Mouse (Mus musculus): ENCODE results near the gene Utp14a. TPM values are rescaled to one million over a fixed set of nuclear protein-coding genes. Genes with fewer than 3 reads are reported as not detected.
A peak's percentile ranks its signal among the peaks of the same experiment; 100 is the strongest.
"Not testable (repeated sequence)": the region's sequence is repeated elsewhere in the genome, so short reads cannot be mapped to it uniquely, and the experiment has no call there.

Utp14a gene
- 17.7 and 18.9 TPM in 2 replicates for polyA plus RNA-seq (2015; fragmentation: Nextera tagmentation; extraction: Ambion mirVana)

DNA sequence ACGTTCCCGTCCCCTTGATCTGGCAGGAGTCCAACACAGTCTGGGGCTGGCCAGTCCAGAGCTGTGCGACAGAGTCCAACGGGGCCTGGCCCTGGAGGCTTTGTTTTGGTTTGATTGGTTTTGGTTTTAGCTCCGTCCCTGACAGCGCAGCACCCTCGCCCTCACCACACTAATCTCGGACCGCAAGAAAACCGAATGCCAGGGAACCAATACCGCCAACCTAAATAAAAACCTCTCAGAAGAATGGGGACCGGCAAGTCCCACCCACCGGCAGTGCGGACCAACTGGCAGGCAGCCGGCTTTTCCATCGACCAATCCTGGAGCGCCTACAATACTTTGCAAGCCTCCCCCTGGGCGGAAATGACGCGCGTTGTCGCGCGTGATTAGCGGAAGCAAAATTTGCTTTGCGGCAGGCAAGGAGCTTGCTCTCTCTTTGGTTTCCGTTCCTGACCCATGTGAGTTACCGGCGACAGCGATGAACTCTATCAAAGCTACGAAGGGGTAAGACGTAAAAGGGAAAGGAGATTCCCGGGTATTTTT is at the start of gene Utp14a:
Gene Utp14a (plus strand): TSS at position 395 of the 540 bp plus-strand sequence.
- H3K9ac ChIP-seq: peak within 1 kb of the TSS; percentile 50
- ATAC-seq (replicated peaks; ENCODE audit: low FRiP score): peak; percentile 100
- peaks cover 11% of the 10 kb centered on the region; the same call in 1 of the 2 replicates for H3K36me3 ChIP-seq
- peak within 1 kb of the TSS; percentile 61 for H3K4me3 ChIP-seq (replicated peaks)
- 14% methylated on average over 33 of the region's 33 CpGs for WGBS
- peaks cover 8% of the 10 kb centered on the region; the same call in 1 of the 2 replicates for H3K27me3 ChIP-seq
- no peaks in the 10 kb centered on the region for H3K9me3 ChIP-seq (replicated peaks)
- H3K4me2 ChIP-seq: peak within 1 kb of the TSS; percentile 66
- H3K4me1 ChIP-seq: no peaks in the 10 kb centered on the region
- peak within 1 kb of the TSS; percentile 85 for H3K27ac ChIP-seq

DNA sequence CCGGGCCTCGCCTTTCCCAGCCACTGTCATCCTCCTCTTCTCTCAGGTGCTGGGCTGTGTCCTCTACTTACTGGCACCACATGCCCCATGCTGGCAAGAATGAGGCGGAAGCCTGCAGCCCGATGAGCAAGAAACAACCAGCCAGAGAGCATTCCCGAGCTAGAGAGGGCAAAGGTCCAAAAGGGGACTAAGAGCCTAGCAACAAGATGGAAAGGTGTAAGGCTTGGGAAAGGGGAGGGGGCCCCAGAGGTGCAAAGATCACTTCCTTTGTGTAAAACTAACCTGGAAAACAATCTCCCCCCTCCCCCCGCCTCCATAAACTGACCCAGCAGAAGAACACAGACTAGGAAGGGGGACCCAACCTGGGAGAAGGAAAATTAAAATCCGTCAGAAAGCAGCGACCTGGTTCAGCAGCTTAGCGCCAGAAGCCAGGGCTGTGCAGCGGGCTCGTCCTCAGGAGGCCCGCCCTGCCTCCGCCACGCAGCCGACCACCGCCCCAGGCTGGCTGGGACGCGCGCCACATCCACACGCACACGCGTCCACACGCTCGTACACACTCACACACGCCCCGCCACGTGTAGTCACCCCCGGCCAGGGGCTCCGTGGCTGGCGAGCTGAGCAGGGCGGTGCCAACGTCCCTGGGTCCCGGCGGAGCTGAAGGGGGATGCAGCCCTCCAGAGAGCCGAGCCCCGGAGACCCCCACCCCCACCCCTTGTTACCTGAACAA is 48.7 kb upstream of the Utp14a start:
- peaks cover 4% of the 10 kb centered on the region; the same call in 1 of the 2 replicates for H3K4me1 ChIP-seq
- H3K27ac ChIP-seq: peak overlapping the region; percentile 60
- peak; percentile 84 for ATAC-seq (replicated peaks; ENCODE audit: low FRiP score)
- no peaks in the 10 kb centered on the region for H3K9me3 ChIP-seq (replicated peaks)
- peak overlapping the region; percentile 73 for H3K4me3 ChIP-seq (replicated peaks)
- no peaks in the 10 kb centered on the region for H3K36me3 ChIP-seq
- H3K9ac ChIP-seq: peak overlapping the region; percentile 61
- peaks cover 4% of the 10 kb centered on the region; the same call in 1 of the 2 replicates for H3K27me3 ChIP-seq
- WGBS: 15% methylated on average over 31 of the region's 36 CpGs
- peak overlapping the region; percentile 59 for H3K4me2 ChIP-seq

DNA sequence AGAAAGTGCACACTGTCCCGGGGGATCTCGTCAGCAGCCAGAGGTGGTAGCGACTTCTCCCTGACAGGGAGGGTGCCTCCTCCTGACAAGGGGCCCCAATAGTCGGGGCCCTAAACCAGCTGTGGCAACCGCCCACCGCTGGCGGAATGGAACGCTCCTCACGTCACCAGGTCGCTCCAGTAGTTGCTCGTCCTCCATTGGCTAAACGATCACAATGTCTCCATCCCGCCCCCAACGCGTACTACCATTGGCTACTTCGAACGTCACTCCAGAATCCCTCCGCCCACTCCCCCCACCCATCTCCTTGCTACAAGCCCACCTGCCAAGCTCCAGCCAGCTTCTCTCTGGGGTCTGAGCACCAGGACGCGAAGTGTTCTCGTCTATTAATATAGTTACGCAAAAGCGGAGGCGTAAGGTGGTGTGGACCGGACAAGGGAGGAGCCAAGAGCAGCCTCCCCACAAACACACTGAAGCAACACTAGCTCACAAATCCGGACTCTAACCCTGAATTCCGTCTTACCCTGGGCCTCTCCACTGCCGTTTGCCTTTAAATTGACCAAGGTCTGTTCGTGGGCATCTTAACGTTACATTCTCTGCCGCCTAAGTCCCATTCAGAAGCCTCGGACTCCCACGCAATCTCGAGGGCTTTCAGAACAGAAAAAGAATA is 48.0 kb upstream of the Utp14a start, which contains the start of gene Zdhhc9:
Gene Zdhhc9 (minus strand): TSS at position 360 of the 667 bp plus-strand sequence.
- Histone ChIP-seq H3K4me3 (replicated peaks) (peak within 1 kb of the TSS; percentile 73), H3K9ac (peak within 1 kb of the TSS; percentile 61), H3K27ac (peak within 1 kb of the TSS; percentile 61), H3K36me3 (no peaks in the 10 kb centered on the region), H3K4me1 (peaks cover 4% of the 10 kb centered on the region; the same call in 1 of the 2 replicates), H3K27me3 (peaks cover 7% of the 10 kb centered on the region; the same call in 1 of the 2 replicates), H3K9me3 (replicated peaks) (no peaks in the 10 kb centered on the region), H3K4me2 (peak within 1 kb of the TSS; percentile 59)
- 18% methylated on average over 34 of the region's 34 CpGs for WGBS
- peak; percentile 98 for ATAC-seq (replicated peaks; ENCODE audit: low FRiP score)

DNA sequence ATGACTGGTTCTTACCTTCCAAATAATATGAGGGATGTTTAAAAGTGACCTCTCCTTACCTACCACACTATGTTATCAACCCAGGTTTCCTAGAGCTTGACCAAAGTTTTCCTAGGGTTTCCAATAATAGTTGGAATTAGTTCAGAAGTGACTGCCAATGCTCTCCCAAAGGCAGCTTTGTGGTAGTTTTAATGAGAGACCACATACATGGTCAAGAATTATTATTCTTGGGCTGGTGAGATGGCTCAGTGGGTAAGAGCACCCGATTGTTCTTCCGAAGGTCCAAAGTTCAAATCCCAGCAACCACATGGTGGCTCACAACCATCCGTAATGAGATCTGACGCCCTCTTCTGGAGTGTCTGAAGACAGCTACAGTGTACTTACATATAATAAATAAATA is 46.9 kb upstream of the Utp14a start:
- H3K27me3 ChIP-seq; H3K9ac ChIP-seq; H3K27ac ChIP-seq; H3K4me3 ChIP-seq (replicated peaks); H3K36me3 ChIP-seq; H3K4me2 ChIP-seq; ATAC-seq (replicated peaks; ENCODE audit: low FRiP score); H3K9me3 ChIP-seq (replicated peaks); H3K4me1 ChIP-seq: not testable (repeated sequence)
- 76% methylated on average over 4 of the region's 4 CpGs for WGBS

DNA sequence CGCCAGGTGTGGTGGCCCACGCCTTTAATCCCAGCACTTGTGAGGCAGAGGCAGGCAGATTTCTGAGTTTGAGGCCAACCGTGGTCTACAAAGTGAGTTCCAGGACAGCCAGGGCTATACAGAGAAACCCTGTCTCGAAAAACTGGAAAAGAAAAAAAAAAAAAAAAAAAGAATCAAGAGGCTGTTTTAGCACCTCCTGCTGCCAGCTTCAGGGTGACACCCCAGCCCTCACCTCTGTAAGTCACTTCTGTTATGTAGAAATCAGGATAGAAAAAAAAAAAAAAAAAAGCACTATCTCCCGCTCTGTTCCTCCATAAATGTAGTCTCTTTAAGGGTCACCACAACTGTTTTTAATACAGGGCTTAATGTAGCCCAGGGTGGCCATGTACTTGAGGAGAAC is 37.2 kb upstream of the Utp14a start:
- no peak for ATAC-seq (replicated peaks; ENCODE audit: low FRiP score)
- Histone ChIP-seq H3K9ac (no peak overlapping the region), H3K4me2 (no peak overlapping the region), H3K4me1 (no peaks in the 10 kb centered on the region), H3K36me3 (no peaks in the 10 kb centered on the region), H3K27me3 (peaks cover 5% of the 10 kb centered on the region), H3K27ac (no peak overlapping the region), H3K4me3 (replicated peaks) (no peak overlapping the region), H3K9me3 (replicated peaks) (no peaks in the 10 kb centered on the region)
- 90% methylated on average over 5 of the region's 5 CpGs for WGBS

DNA sequence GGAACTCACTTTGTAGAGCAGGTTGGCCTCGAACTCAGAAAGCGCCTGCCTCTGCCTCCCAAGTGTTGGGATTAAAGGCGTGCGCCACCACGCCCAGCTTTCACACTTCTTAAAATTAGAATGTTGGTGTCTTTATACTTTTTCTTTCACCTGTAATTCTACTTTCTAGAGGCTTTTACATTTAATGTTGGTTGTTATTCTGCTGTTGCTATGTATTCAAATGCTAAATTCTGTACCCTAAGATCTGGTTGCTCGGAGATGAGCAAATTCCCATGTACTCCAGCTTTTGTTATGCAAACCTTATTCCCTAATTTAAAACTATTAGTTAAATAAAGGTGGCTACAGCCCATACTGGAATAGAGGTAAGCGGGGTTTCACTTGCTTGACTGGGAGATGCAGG is 34.0 kb upstream of the Utp14a start:
- no peak overlapping the region for H3K9ac ChIP-seq
- no peaks in the 10 kb centered on the region for H3K4me1 ChIP-seq
- H3K9me3 ChIP-seq (replicated peaks): no peaks in the 10 kb centered on the region
- H3K27ac ChIP-seq: no peak overlapping the region
- H3K4me2 ChIP-seq: no peak overlapping the region
- H3K36me3 ChIP-seq: no peaks in the 10 kb centered on the region
- 87% methylated on average over 7 of the region's 7 CpGs for WGBS
- H3K27me3 ChIP-seq: peaks cover 5% of the 10 kb centered on the region
- no peak overlapping the region for H3K4me3 ChIP-seq (replicated peaks)
- no peak for ATAC-seq (replicated peaks; ENCODE audit: low FRiP score)

DNA sequence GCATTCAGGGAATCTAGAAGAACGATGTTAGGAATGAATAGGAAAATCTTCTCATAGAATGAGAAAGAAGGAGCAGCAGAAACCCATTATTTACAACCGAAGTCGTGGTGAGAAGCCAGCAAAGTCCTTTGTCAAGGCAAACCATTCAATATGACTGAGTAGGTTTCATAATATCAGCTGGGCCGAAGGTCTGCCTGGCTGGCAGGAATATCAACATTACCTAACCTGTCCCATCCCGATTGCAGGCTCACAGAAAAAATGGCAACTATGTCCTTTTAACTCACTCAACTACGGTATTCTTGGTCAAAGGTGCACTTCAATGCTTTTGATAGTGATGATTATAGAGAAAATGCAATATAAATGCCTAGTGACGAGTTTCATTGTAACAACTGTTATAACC is 30.4 kb upstream of the Utp14a start:
- Histone ChIP-seq H3K27ac (no peak overlapping the region), H3K4me2 (no peak overlapping the region), H3K27me3 (peaks cover 8% of the 10 kb centered on the region), H3K4me3 (replicated peaks) (no peak overlapping the region), H3K36me3 (no peaks in the 10 kb centered on the region), H3K4me1 (no peaks in the 10 kb centered on the region), H3K9me3 (replicated peaks) (no peaks in the 10 kb centered on the region), H3K9ac (no peak overlapping the region)
- 82% methylated on average over 7 of the region's 7 CpGs for WGBS
- no peak for ATAC-seq (replicated peaks; ENCODE audit: low FRiP score)

DNA sequence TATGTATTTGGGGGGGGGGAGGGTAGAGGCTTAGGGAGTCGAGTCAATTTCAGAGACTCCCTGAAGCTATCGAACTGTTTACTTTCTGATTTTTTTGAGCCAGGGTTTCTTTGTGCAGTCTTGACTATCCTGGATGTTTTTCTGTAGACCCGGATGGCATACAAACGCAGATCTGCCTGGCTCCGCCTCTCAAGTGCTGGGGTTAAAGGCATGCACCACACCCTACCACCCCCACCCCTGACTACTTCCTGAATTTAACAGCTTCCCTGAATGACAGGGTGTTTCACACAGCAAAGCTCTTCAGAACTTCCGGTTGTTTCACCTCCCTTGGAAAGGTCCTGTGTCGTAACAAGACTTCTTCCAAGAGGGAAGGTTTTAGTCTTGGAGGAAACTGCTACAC is 22.2 kb upstream of the Utp14a start:
- no peak overlapping the region for H3K9ac ChIP-seq
- no peaks in the 10 kb centered on the region for H3K27me3 ChIP-seq
- H3K4me1 ChIP-seq: no peaks in the 10 kb centered on the region
- 49% methylated on average over 7 of the region's 7 CpGs for WGBS
- no peak for ATAC-seq (replicated peaks; ENCODE audit: low FRiP score)
- H3K27ac ChIP-seq: no peak overlapping the region
- H3K4me3 ChIP-seq (replicated peaks): no peak overlapping the region
- H3K9me3 ChIP-seq (replicated peaks): no peaks in the 10 kb centered on the region
- no peak overlapping the region for H3K4me2 ChIP-seq
- no peaks in the 10 kb centered on the region for H3K36me3 ChIP-seq

DNA sequence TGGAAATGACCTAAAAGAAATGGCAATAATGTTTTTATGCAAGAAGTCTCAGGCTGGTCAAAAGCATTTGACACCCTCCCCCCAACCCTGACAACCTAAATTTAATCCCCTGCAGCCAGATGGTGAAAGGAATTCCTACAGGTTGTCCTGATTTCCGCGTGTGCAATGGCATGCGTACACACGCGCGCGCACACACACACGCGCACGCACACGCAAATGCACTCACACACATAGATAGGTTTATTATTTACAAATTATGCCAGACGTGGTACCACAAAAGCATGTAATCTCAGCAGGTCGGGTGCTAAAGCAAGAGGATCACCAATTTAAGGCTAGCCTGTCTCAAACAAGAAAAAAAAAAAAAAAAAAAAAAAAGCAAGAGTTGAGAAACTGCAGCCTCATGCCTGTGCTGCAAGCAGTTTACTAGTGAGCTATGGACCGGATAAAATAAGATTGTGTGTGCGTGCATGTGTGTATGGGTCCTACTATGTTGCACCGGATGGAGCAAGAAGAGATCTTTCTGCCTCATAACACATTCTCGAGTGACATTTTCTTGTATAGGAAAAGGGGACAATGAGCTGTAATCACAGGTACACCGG is 733 bp upstream of the Utp14a start:
- WGBS: 27% methylated on average over 18 of the region's 18 CpGs
- Histone ChIP-seq H3K4me2 (peak overlapping the region; percentile 66), H3K36me3 (peaks cover 6% of the 10 kb centered on the region; the same call in 1 of the 2 replicates), H3K9ac (peak overlapping the region; percentile 38; the same call in 1 of the 2 replicates), H3K9me3 (replicated peaks) (no peaks in the 10 kb centered on the region), H3K27me3 (peaks cover 8% of the 10 kb centered on the region; the same call in 1 of the 2 replicates), H3K27ac (peak overlapping the region; percentile 85), H3K4me3 (replicated peaks) (peak overlapping the region; percentile 61), H3K4me1 (no peaks in the 10 kb centered on the region)
- peak; percentile 61 for ATAC-seq (replicated peaks; ENCODE audit: low FRiP score)

DNA sequence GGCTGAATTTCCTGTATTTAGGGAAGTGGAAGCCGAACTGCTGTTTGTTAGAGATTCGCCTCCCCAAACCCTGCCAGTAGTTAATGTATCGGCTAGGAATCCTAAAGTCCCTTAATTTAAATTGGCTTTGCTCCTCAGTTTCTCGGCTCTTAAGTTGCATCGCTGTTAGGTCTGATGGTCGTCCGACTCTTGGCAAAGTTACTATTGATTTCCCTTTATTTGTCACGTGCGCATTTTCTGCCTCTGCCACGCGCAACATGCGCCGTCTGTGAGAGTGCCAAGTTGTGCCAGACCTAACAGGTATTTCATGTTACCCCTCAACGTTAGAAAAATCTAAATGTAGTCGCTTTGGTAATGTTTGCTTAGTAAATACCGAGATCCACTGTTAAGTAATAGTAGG is 349 bp downstream of the Utp14a start:
- Histone ChIP-seq H3K9me3 (replicated peaks) (no peaks in the 10 kb centered on the region), H3K27ac (peak overlapping the region; percentile 71; the same call in 1 of the 2 replicates), H3K4me3 (replicated peaks) (peak overlapping the region; percentile 61), H3K9ac (peak overlapping the region; percentile 50), H3K27me3 (peaks cover 8% of the 10 kb centered on the region; the same call in 1 of the 2 replicates), H3K4me2 (peak overlapping the region; percentile 54), H3K36me3 (peaks cover 16% of the 10 kb centered on the region; the same call in 1 of the 2 replicates), H3K4me1 (no peaks in the 10 kb centered on the region)
- 14% methylated on average over 16 of the region's 16 CpGs for WGBS
- ATAC-seq (replicated peaks; ENCODE audit: low FRiP score): no peak

DNA sequence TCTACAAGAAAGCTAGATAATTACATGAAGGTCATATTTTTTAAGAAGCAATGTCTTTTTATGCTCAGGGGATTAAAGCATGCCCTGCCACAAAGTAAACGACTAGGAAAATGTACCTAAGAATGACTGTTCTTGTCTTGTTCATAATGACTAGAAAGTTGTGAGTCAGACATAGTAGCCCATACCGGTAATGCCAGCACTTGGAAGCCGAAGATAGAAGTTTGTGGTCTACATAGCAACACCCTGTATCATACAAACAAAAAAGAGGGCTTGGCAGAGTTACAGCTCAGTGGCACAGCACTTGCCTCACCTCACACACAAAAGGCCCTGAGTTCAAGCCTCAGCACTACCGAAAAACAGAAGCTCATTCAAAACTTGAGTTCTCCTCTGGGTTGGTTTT is 15.0 kb downstream of the Utp14a start:
- H3K9me3 ChIP-seq (replicated peaks): no peaks in the 10 kb centered on the region
- H3K4me2 ChIP-seq: no peak overlapping the region
- peaks cover 36% of the 10 kb centered on the region for H3K36me3 ChIP-seq
- no peak for ATAC-seq (replicated peaks; ENCODE audit: low FRiP score)
- no peak overlapping the region for H3K9ac ChIP-seq
- no peak overlapping the region for H3K27ac ChIP-seq
- H3K4me3 ChIP-seq (replicated peaks): no peak overlapping the region
- 87% methylated on average over 4 of the region's 4 CpGs for WGBS
- H3K27me3 ChIP-seq: no peaks in the 10 kb centered on the region
- no peaks in the 10 kb centered on the region for H3K4me1 ChIP-seq
